Mouse (Mus musculus): Measurements from ENCODE around the gene Eef1akmt4. TPM values are rescaled to one million over a fixed set of nuclear protein-coding genes. Genes with fewer than 3 reads are reported as not detected.
A peak's percentile ranks its signal among the peaks of the same experiment; 100 is the strongest.

Gene Eef1akmt4
- 4.2 and 14.3 TPM in 2 replicates for polyA plus RNA-seq (2012)

- no peak for TF ChIP-seq GATA1 (IDR thresholded peaks at IDR 0.05; ENCODE audit: low read length)
Measured at GRCm38 (mm10) chr16:20611357-20612227, at the start of gene Eef1akmt4, which contains the start of the genes Gm49333 and Alg3. TSS of gene Eef1akmt4 (plus strand) at chr16:20611593. TSS of gene Gm49333 (plus strand) at chr16:20611610. TSS of gene Alg3 (minus strand) at chr16:20611735.

- no peak for TF ChIP-seq GATA1 (IDR thresholded peaks at IDR 0.05; ENCODE audit: low read length)
Measured at GRCm38 (mm10) chr16:20565075-20565474, 46.3 kb upstream of the Eef1akmt4 start.

GRCm38 (mm10) chr16:20589366-20589938, 21.9 kb upstream of the Eef1akmt4 start, which contains the start of gene Vwa5b2:
TSS of gene Vwa5b2 (plus strand) at chr16:20589471.
- no peak for TF ChIP-seq GATA1 (IDR thresholded peaks at IDR 0.05; ENCODE audit: low read length)

GRCm38 (mm10) chr16:20589939-20590679, 21.3 kb upstream of the Eef1akmt4 start:
- TF ChIP-seq GATA1 (IDR thresholded peaks at IDR 0.05; ENCODE audit: low read length), result no peak

GRCm38 (mm10) chr16:20590680-20591038, 20.7 kb upstream of the Eef1akmt4 start:
- no peak for TF ChIP-seq GATA1 (IDR thresholded peaks at IDR 0.05; ENCODE audit: low read length)

- no peak for TF ChIP-seq GATA1 (IDR thresholded peaks at IDR 0.05; ENCODE audit: low read length)
Measured at GRCm38 (mm10) chr16:20591076-20591705, 20.2 kb upstream of the Eef1akmt4 start.

- peak; percentile 97 for TF ChIP-seq GATA1 (IDR thresholded peaks at IDR 0.05; ENCODE audit: low read length)
Measured at GRCm38 (mm10) chr16:20595060-20595673, 16.2 kb upstream of the Eef1akmt4 start.

- TF ChIP-seq GATA1 (IDR thresholded peaks at IDR 0.05; ENCODE audit: low read length), result no peak
Measured at GRCm38 (mm10) chr16:20595737-20596136, 15.7 kb upstream of the Eef1akmt4 start.

GRCm38 (mm10) chr16:20596687-20597441, 14.5 kb upstream of the Eef1akmt4 start:
- no peak for TF ChIP-seq GATA1 (IDR thresholded peaks at IDR 0.05; ENCODE audit: low read length)

GRCm38 (mm10) chr16:20600511-20600910, 10.9 kb upstream of the Eef1akmt4 start:
- TF ChIP-seq GATA1 (IDR thresholded peaks at IDR 0.05; ENCODE audit: low read length), result no peak

- TF ChIP-seq GATA1 (IDR thresholded peaks at IDR 0.05; ENCODE audit: low read length), result no peak
Measured at GRCm38 (mm10) chr16:20604705-20605104, 6.7 kb upstream of the Eef1akmt4 start.

GRCm38 (mm10) chr16:20610501-20611356, 664 bp upstream of the Eef1akmt4 start:
- no peak for TF ChIP-seq GATA1 (IDR thresholded peaks at IDR 0.05; ENCODE audit: low read length)

Measured in G1E-ER4 (cell line).